Mouse (Mus musculus) hematopoietic stem cell, adult 5-6 weeks (primary cell): ENCODE measurements around the gene Olfr1500. TPM values are rescaled to one million over a fixed set of nuclear protein-coding genes. Genes with fewer than 3 reads are reported as not detected.
A peak's percentile ranks its signal among the peaks of the same experiment; 100 is the strongest.
"Not testable (repeated sequence)": the region's sequence is repeated elsewhere in the genome, so short reads cannot be mapped to it uniquely, and the experiment has no call there.

Source experiments
- ATAC-seq, 2 experiments: fragments of 125-278 bp in 1 of 2; replicated peaks in 1 of 2; 2 replicates each; pipeline ENCODE4 v1.8.0; 2016 to 2017; ENCODE audit warnings: inconsistent platforms in 2 of 2, mild to moderate bottlenecking in 2 of 2, moderate number of reproducible peaks in 2 of 2, low read depth in 1 of 2, moderate TSS enrichment in 1 of 2; ENCODE audit not compliant: low FRiP score in 2 of 2, poor library complexity in 2 of 2, severe bottlenecking in 2 of 2, insufficient read depth in 1 of 2, low TSS enrichment in 1 of 2
- total RNA-seq: library from RNA; stranded (forward); fragments of 172-1452, 232-1000 nt; gene quantifications from 2 replicates; pipeline ENCODE4 v1.2.3, GENCODE M21; 2017

Gene Olfr1500
- total RNA-seq = not detected in 2 replicates

DNA sequence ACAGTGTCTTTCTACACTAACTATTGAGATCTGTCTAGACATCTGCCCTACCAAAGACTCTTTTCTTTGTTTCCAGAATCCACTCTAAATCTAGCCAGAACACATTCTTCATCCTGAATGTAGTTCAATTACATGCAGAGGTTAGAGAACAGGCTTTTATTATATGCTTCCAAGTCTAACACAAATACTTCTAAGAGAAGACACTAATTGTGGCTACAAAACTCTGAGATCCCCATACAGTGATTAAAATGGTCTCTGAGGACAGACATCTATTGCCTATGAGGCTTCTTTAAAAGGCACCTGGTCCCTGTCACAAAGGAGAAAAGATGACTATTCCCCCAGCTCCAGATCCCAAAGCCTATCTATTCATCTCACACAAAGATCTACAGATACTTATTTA is at the start of gene Olfr1500:
Olfr1500 (minus strand) TSS at position 101 of the 400 bp plus-strand sequence.
- no peak for ATAC-seq

GRCm38 (mm10) chr19:13861495-13861894 is 31.2 kb upstream of the Olfr1500 start, which contains the start of gene Olfr1502:
Olfr1502 (plus strand) TSS chr19:13861795.
- no peak for ATAC-seq

DNA sequence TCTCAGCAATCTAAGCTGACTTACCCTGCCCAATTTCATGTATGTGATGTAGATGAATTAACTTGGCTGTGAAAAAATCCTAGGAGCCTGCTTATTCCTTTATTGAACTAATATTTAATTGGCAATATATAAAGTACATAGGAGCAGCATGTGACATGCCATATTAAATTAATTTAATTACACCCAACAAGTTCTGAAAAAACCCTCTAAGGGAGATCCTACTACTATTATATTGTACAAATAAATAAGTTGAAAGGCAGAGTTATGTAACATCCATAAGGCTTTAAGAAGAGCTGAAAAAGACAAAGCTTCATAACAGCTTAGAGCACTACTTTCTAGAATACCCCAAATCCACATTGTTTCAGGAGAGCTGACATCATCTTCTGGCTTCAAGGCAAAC is 20.3 kb upstream of the Olfr1500 start, which contains the start of gene Olfr1501:
Olfr1501 (minus strand) TSS at position 101 of the 400 bp plus-strand sequence.
- not testable (repeated sequence) for ATAC-seq

GRCm38 (mm10) chr19:13828447-13828846 is 1.8 kb downstream of the Olfr1500 start:
- no peak for ATAC-seq

GRCm38 (mm10) chr19:13820847-13821246 is 9.4 kb downstream of the Olfr1500 start:
- peak in 1 of 2 experiments; percentile 29; a peak in 1 of 4 replicates for ATAC-seq

DNA sequence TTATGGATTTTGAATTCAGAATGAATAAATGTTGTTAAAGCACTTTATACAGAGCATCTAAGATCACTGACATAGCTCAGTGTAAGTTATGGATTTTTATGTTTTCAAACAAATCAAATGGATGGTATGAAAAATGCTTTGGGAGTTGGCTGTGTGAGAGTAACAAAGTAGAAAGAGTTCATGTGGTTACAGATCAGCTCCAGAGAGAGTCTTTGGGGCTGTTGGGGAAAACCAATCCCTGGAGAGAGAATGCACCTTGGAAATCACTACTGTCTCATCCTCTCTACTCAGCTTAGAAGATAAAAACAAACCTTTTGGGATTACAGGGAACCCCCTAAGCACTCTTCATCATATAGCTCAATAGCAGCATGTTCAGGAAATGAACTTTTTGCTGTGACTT is 10.9 kb downstream of the Olfr1500 start, which contains the start of gene Olfr1499:
Olfr1499 (minus strand) TSS at position 101 of the 400 bp plus-strand sequence.
- no peak for ATAC-seq

GRCm38 (mm10) chr19:13818827-13819226 is 11.5 kb downstream of the Olfr1500 start:
- ATAC-seq = peak in 1 of 2 experiments; percentile 46; a peak in 1 of 4 replicates

DNA sequence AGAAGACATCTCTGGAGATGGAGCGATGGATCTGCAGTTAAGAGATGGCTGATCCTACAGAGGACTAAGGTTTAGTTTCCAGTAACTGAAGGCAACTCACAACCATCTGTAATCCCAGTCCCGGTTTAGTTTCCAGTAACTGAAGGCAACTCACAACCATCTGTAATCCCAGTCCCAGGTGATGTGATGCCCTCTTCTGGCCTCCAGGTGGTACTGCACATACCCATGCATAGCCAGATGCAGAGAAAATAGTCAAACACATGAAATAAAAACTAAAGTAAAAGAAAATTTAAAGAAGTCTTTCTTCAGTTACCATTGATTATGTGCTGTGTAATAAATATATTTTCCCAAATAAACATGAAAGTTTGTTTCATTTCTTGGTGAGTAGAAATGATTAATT is 17.5 kb downstream of the Olfr1500 start:
- ATAC-seq = no peak

DNA sequence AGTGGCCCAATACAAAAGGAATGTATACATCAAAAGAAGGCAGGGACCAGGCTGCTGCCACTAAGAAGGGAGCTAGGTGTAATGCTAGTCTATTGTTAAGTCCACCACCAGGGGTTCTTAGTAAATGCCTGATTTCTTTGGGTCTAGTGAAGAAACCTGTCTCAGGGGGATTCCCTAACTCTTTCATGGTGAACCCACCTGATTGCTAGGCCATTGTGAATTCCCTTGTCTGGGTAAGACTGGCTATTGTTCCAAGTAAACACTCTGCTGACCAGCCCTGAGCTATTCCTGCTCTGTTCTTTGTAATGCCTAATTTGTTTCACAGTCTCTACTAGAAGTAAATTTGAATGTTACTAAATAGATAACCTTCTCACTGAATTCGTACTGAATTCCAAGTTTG is 24.8 kb downstream of the Olfr1500 start:
- not testable (repeated sequence) for ATAC-seq

- no peak for ATAC-seq
Measured at GRCm38 (mm10) chr19:13798102-13798501, 32.2 kb downstream of the Olfr1500 start, which contains the start of gene Olfr1497. Olfr1497 (minus strand) TSS chr19:13798202.

DNA sequence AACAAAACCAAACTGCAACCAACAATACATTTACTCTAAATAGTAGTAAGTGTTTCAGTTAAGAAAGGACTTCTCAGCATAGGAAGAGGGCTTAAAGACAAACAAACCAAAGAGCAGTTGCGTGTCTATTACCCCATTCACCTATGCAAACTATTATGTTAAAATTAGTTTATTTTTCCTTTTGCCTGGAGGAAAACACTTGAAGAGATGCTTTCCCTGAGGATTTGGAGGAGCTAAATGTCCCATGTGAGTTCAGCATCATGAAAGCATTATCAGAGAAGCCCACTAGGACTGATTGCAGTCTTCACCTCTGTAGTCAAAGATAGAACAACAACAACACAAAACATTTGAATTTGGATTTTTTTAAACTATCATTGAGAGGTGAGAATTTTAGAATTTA is 52.7 kb downstream of the Olfr1500 start, which contains the start of gene Olfr1496:
Olfr1496 (plus strand) TSS at position 301 of the 400 bp plus-strand sequence.
- no peak for ATAC-seq

Other genes with a start within 250 kb of the Olfr1500 start
- not detected in 2 replicates for gene Olfr1484, start 247.0 kb downstream of the Olfr1500 start, total RNA-seq
- not detected in 2 replicates for gene Olfr1487, start 213.1 kb downstream of the Olfr1500 start, total RNA-seq
- gene Olfr1489, start 198.9 kb downstream of the Olfr1500 start, total RNA-seq = not detected in 2 replicates
- gene Olfr1490, start 179.4 kb downstream of the Olfr1500 start, total RNA-seq = not detected in 2 replicates
- not detected in 2 replicates for gene Olfr1491, start 133.2 kb downstream of the Olfr1500 start, total RNA-seq
- not detected in 2 replicates for gene Olfr1493-ps1, start 107.2 kb downstream of the Olfr1500 start, total RNA-seq
- not detected in 2 replicates for gene Olfr1494, start 90.8 kb downstream of the Olfr1500 start, total RNA-seq
- gene Olfr1495, start 65.9 kb downstream of the Olfr1500 start, total RNA-seq = not detected in 2 replicates
- not detected in 2 replicates for gene Olfr1496, start 52.6 kb downstream of the Olfr1500 start, total RNA-seq
- not detected in 2 replicates for gene Olfr1497, start 32.3 kb downstream of the Olfr1500 start, total RNA-seq
- gene Olfr1499, start 11.0 kb downstream of the Olfr1500 start, total RNA-seq = not detected in 2 replicates
- not detected in 2 replicates for gene Olfr1501, start 20.2 kb upstream of the Olfr1500 start, total RNA-seq
- gene Olfr1502, start 31.3 kb upstream of the Olfr1500 start, total RNA-seq = not detected in 2 replicates
- gene Olfr1504, start 67.4 kb upstream of the Olfr1500 start, total RNA-seq = not detected in 2 replicates
- gene Olfr1505, start 83.0 kb upstream of the Olfr1500 start, total RNA-seq = not detected in 2 replicates